Mouse (Mus musculus) embryonic facial prominence, embryonic 15.5 days (tissue): Measurements from ENCODE around the gene Nmnat1. TPM values are rescaled to one million over a fixed set of nuclear protein-coding genes. Genes with fewer than 3 reads are reported as not detected.
"Not testable (repeated sequence)": the region's sequence is repeated elsewhere in the genome, so short reads cannot be mapped to it uniquely, and the experiment has no call there.

Experiments used
- ATAC-seq: fragments of 200-750 bp; cut with Nextera tagmentation; 2 replicates; pipeline ENCODE4 v1.8.0; 2017; ENCODE audit warnings: low read depth, moderate TSS enrichment; ENCODE audit not compliant: insufficient number of reproducible peaks, low FRiP score, low TSS enrichment
- H3K27ac ChIP-seq: fragments of 300-500 bp; sonication (generic); replicated peaks from 2 replicates; pipeline ENCODE4 v1.5.1; 2015; ENCODE audit warnings: mild to moderate bottlenecking, inconsistent platforms
- H3K27me3 ChIP-seq: fragments of 300-500 bp; sonication (generic); 2 replicates; pipeline ENCODE4 v1.6.1; 2015; ENCODE audit warnings: inconsistent platforms
- H3K36me3 ChIP-seq: fragments of 300-500 bp; sonication (generic); 2 replicates; pipeline ENCODE4 v1.6.1; 2015; ENCODE audit warnings: mild to moderate bottlenecking, inconsistent platforms
- H3K4me1 ChIP-seq: fragments of 300-500 bp; sonication (generic); 2 replicates; pipeline ENCODE4 v1.6.1; 2015; ENCODE audit warnings: inconsistent platforms
- H3K4me2 ChIP-seq: fragments of 300-500 bp; sonication (generic); replicated peaks from 2 replicates; pipeline ENCODE4 v1.6.1; 2015; ENCODE audit warnings: mild to moderate bottlenecking, inconsistent platforms
- H3K4me3 ChIP-seq: fragments of 300-500 bp; sonication (generic); replicated peaks from 2 replicates; pipeline ENCODE4 v1.5.1; 2015; ENCODE audit warnings: mild to moderate bottlenecking, inconsistent platforms
- H3K9ac ChIP-seq: fragments of 300-500 bp; sonication (generic); 2 replicates; pipeline ENCODE4 v1.6.1; 2015; ENCODE audit warnings: inconsistent platforms
- H3K9me3 ChIP-seq: fragments of 300-500 bp; sonication (generic); replicated peaks from 2 replicates; pipeline ENCODE4 v1.6.1; 2016; ENCODE audit warnings: inconsistent platforms
- WGBS: fragments of 180-500 bp; shearing (Covaris S2); methylation state at CpG from one replicate; pipeline ENCODE4 v1.1.7; 2015; 5-methylcytosine and 5-hydroxymethylcytosine counted together
- polyA plus RNA-seq: library from polyadenylated mRNA; unstranded; fragments of >200 nt; fragmentation: Nextera tagmentation; extraction: Ambion mirVana; gene quantifications from 2 replicates; pipeline ENCODE4 v1.2.1, GENCODE M21; 2015

The Nmnat1 gene
- polyA plus RNA-seq, 1 experiment from 2014 or later = 10.9 TPM

- no peak overlapping the region for H3K9ac ChIP-seq
- peaks cover 20% of the 10 kb centered on the region for H3K4me1 ChIP-seq
- H3K27ac ChIP-seq = no peak overlapping the region
- no peaks in the 10 kb centered on the region for H3K27me3 ChIP-seq
- H3K9me3 ChIP-seq = no peaks in the 10 kb centered on the region
- no peak overlapping the region for H3K4me2 ChIP-seq
- 92% methylated on average over 12 of the region's 12 CpGs for WGBS
- H3K4me3 ChIP-seq = no peak overlapping the region
- ATAC-seq = no peak
- peaks cover 52% of the 10 kb centered on the region for H3K36me3 ChIP-seq
These were observed 2.7 kb upstream of the Nmnat1 start for GRCm38 (mm10) chr4:149487729-149488128.

GRCm38 (mm10) chr4:149485825-149486206 lies 814 bp upstream of the Nmnat1 start:
- Histone ChIP-seq H3K36me3 (peaks cover 34% of the 10 kb centered on the region), H3K27ac (peak overlapping the region; percentile 78; the same call in 1 of the 2 replicates), H3K27me3 (no peaks in the 10 kb centered on the region), H3K4me1 (peaks cover 20% of the 10 kb centered on the region), H3K9ac (peak overlapping the region; percentile 63), H3K9me3 (no peaks in the 10 kb centered on the region), H3K4me2 (peak overlapping the region; percentile 85), H3K4me3 (peak overlapping the region; percentile 69)
- ATAC-seq = no peak
- WGBS = under 1% methylated on average over 10 of the region's 10 CpGs

GRCm38 (mm10) chr4:149484566-149484965 lies 436 bp downstream of the Nmnat1 start:
- ATAC-seq = no peak
- peaks cover 26% of the 10 kb centered on the region for H3K36me3 ChIP-seq
- peaks cover 20% of the 10 kb centered on the region for H3K4me1 ChIP-seq
- H3K4me2 ChIP-seq = peak overlapping the region; percentile 85
- H3K9me3 ChIP-seq = no peaks in the 10 kb centered on the region
- peak overlapping the region; percentile 78 for H3K27ac ChIP-seq
- no peaks in the 10 kb centered on the region for H3K27me3 ChIP-seq
- WGBS = 49% methylated on average over 3 of the region's 3 CpGs
- peak overlapping the region; percentile 69 for H3K4me3 ChIP-seq
- peak overlapping the region; percentile 63; the same call in 1 of the 2 replicates for H3K9ac ChIP-seq

- Histone ChIP-seq H3K4me2 (no peak within 1 kb of the TSS), H3K4me1 (no peaks in the 10 kb centered on the region), H3K27ac (no peak within 1 kb of the TSS), H3K27me3 (no peaks in the 10 kb centered on the region), H3K9me3 (no peaks in the 10 kb centered on the region), H3K9ac (no peak within 1 kb of the TSS), H3K36me3 (peaks cover 18% of the 10 kb centered on the region), H3K4me3 (no peak within 1 kb of the TSS)
- ATAC-seq = no peak
- WGBS = 71% methylated on average over 11 of the region's 11 CpGs
These were observed 7.9 kb downstream of the Nmnat1 start, which contains the start of gene Tmem274 for GRCm38 (mm10) chr4:149477078-149477477. Tmem274 (plus strand) TSS chr4:149477378.

- no peak overlapping the region for H3K9ac ChIP-seq
- no peak overlapping the region for H3K4me2 ChIP-seq
- no peak overlapping the region for H3K27ac ChIP-seq
- H3K36me3 ChIP-seq = peaks cover 19% of the 10 kb centered on the region
- H3K4me3 ChIP-seq = no peak overlapping the region
- no peaks in the 10 kb centered on the region for H3K27me3 ChIP-seq
- ATAC-seq = no peak
- H3K4me1 ChIP-seq = no peaks in the 10 kb centered on the region
- no peaks in the 10 kb centered on the region for H3K9me3 ChIP-seq
- WGBS = 80% methylated on average over 7 of the region's 7 CpGs
These were observed 9.9 kb downstream of the Nmnat1 start for GRCm38 (mm10) chr4:149475096-149475495.

- Histone ChIP-seq H3K4me1 (no peaks in the 10 kb centered on the region), H3K27ac (no peak overlapping the region), H3K4me3 (no peak overlapping the region), H3K36me3 (peaks cover 33% of the 10 kb centered on the region), H3K27me3 (no peaks in the 10 kb centered on the region), H3K9ac (no peak overlapping the region), H3K9me3 (no peaks in the 10 kb centered on the region), H3K4me2 (no peak overlapping the region)
- 92% methylated on average over 3 of the region's 3 CpGs for WGBS
- ATAC-seq = no peak
These were observed 15.4 kb downstream of the Nmnat1 start for GRCm38 (mm10) chr4:149469557-149469956.

GRCm38 (mm10) chr4:149463435-149463950 lies 21.5 kb downstream of the Nmnat1 start:
- Histone ChIP-seq H3K9me3 (no peaks in the 10 kb centered on the region), H3K9ac (no peak overlapping the region), H3K27ac (no peak overlapping the region), H3K4me3 (no peak overlapping the region), H3K4me2 (no peak overlapping the region), H3K4me1 (peaks cover 6% of the 10 kb centered on the region; the same call in 1 of the 2 replicates), H3K27me3 (no peaks in the 10 kb centered on the region), H3K36me3 (no peaks in the 10 kb centered on the region; the same call in 1 of the 2 replicates)
- WGBS = 73% methylated on average over 6 of the region's 6 CpGs
- ATAC-seq = no peak

GRCm38 (mm10) chr4:149462305-149462971 lies 22.6 kb downstream of the Nmnat1 start:
- no peak overlapping the region for H3K9ac ChIP-seq
- WGBS = 66% methylated on average over 6 of the region's 6 CpGs
- no peak overlapping the region for H3K4me2 ChIP-seq
- no peak for ATAC-seq
- H3K4me3 ChIP-seq = no peak overlapping the region
- no peaks in the 10 kb centered on the region for H3K9me3 ChIP-seq
- peaks cover 6% of the 10 kb centered on the region; the same call in 1 of the 2 replicates for H3K4me1 ChIP-seq
- H3K27ac ChIP-seq = no peak overlapping the region
- no peaks in the 10 kb centered on the region; the same call in 1 of the 2 replicates for H3K36me3 ChIP-seq
- no peaks in the 10 kb centered on the region for H3K27me3 ChIP-seq

- Histone ChIP-seq H3K27me3 (no peaks in the 10 kb centered on the region), H3K9me3 (no peaks in the 10 kb centered on the region), H3K36me3 (no peaks in the 10 kb centered on the region), H3K4me2 (no peak overlapping the region), H3K4me3 (no peak overlapping the region), H3K9ac (no peak overlapping the region), H3K27ac (no peak overlapping the region), H3K4me1 (peaks cover 6% of the 10 kb centered on the region; the same call in 1 of the 2 replicates)
- 59% methylated on average over 4 of the region's 7 CpGs for WGBS
- no peak; the same call in 1 of the 2 replicates for ATAC-seq
These were observed 23.3 kb downstream of the Nmnat1 start for GRCm38 (mm10) chr4:149461579-149462304.

- WGBS = 94% methylated on average over 2 of the region's 2 CpGs
- H3K4me1 ChIP-seq, H3K4me3 ChIP-seq, H3K4me2 ChIP-seq, H3K9ac ChIP-seq, ATAC-seq, H3K27me3 ChIP-seq, H3K36me3 ChIP-seq, H3K9me3 ChIP-seq, H3K27ac ChIP-seq: not testable (repeated sequence)
These were observed 24.5 kb downstream of the Nmnat1 start for GRCm38 (mm10) chr4:149460475-149460874.

- no peak overlapping the region for H3K4me3 ChIP-seq
- H3K27ac ChIP-seq = no peak overlapping the region
- no peak overlapping the region for H3K9ac ChIP-seq
- WGBS = 71% methylated on average over 1 of the region's 1 CpGs
- peaks cover 6% of the 10 kb centered on the region; the same call in 1 of the 2 replicates for H3K4me1 ChIP-seq
- ATAC-seq = no peak
- no peaks in the 10 kb centered on the region for H3K27me3 ChIP-seq
- H3K36me3 ChIP-seq = no peaks in the 10 kb centered on the region
- H3K9me3 ChIP-seq = no peaks in the 10 kb centered on the region
- H3K4me2 ChIP-seq = no peak overlapping the region
These were observed 25.6 kb downstream of the Nmnat1 start for GRCm38 (mm10) chr4:149459425-149459824.
